Mouse (Mus musculus) cerebellum, adult 2 months (tissue): Measurements from ENCODE around the gene Rpl18. TPM values are rescaled to one million over a fixed set of nuclear protein-coding genes. Genes with fewer than 3 reads are reported as not detected.

Experiments
- DNase-seq, 2 experiments: peaks; one replicate each; pipeline ENCODE4 v3.0.0; 2021
- H3K27ac ChIP-seq: fragments of 200-500 bp; 2 replicates; pipeline ENCODE4 v1.5.1; 2012; ENCODE audit warnings: low read length, control low read depth, inconsistent platforms; ENCODE audit not compliant: insufficient read depth
- H3K27me3 ChIP-seq: fragments of 200-500 bp; 2 replicates; pipeline ENCODE4 v1.6.1; 2012; ENCODE audit warnings: inconsistent platforms, mild to moderate bottlenecking, low read length, moderate library complexity; ENCODE audit not compliant: control insufficient read depth, insufficient read depth
- H3K4me1 ChIP-seq: fragments of 200-500 bp; 2 replicates; pipeline ENCODE4 v1.6.1; 2011; ENCODE audit warnings: low read length; ENCODE audit not compliant: control insufficient read depth, insufficient read depth
- H3K4me3 ChIP-seq: fragments of 200-500 bp; replicated peaks from 2 replicates; pipeline ENCODE3; 2011; ENCODE audit warnings: mild to moderate bottlenecking, low read depth, low read length, control low read depth; ENCODE audit not compliant: insufficient read depth
- CTCF ChIP-seq: fragments of 200-500 bp; IDR thresholded peaks from 2 replicates; pipeline ENCODE4 v1.5.1; 2011; ENCODE audit warnings: low read depth, mild to moderate bottlenecking, control low read depth, low read length, moderate library complexity, borderline replicate concordance; ENCODE audit not compliant: insufficient read depth
- POLR2A ChIP-seq: fragments of 200-500 bp; IDR thresholded peaks from 2 replicates; pipeline ENCODE4 v1.6.1; 2011; ENCODE audit warnings: low read length, control low read depth, borderline replicate concordance; ENCODE audit not compliant: insufficient read depth
- WGBS: fragments of 180-500 bp; shearing (Covaris S2); methylation state at CpG from one replicate; pipeline ENCODE4 v1.1.7; 2018; 5-methylcytosine and 5-hydroxymethylcytosine counted together
- polyA plus RNA-seq: library from polyadenylated mRNA; depleted of rRNA; stranded (reverse); fragments of >200 nt; gene quantifications from 2 replicates; pipeline ENCODE4 v1.2.3, GENCODE M21; 2012

Gene Rpl18
- polyA plus RNA-seq, 1 experiment = 359 TPM

DNA sequence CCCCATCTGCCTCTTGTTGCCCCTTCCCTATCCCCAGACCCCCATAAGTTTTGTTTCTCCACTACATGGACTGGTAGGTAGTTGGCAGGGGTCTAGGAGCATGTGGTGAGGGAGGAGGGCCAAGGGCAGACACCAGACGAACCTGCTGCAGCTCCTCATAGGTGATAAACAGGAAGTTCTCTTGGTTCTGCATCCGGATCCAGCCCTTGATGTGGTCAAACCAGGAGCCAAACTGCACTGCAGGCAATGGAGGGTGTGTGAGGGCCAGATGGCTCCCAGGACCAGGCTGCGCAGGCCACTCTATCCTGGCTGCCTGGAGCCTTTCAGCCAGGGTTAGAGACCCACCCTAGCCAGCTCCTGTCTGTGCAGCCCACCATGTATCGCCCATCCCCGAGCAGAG lies 18.2 kb downstream of the Rpl18 start:
- no peaks in the 10 kb centered on the region for H3K27me3 ChIP-seq
- 61% methylated on average over 5 of the region's 5 CpGs for WGBS
- TF ChIP-seq CTCF = no peak
- no peak for TF ChIP-seq POLR2A
- no peak overlapping the region for H3K4me3 ChIP-seq
- H3K4me1 ChIP-seq = no peaks in the 10 kb centered on the region
- no peak overlapping the region for H3K27ac ChIP-seq
- no peak for DNase-seq

- no peaks in the 10 kb centered on the region for H3K4me1 ChIP-seq
- 6% methylated on average over 9 of the region's 9 CpGs for WGBS
- no peaks in the 10 kb centered on the region for H3K27me3 ChIP-seq
- TF ChIP-seq CTCF (peak; percentile 79), POLR2A (no peak)
- peak; percentile 80 to 82 for DNase-seq
- no peak overlapping the region for H3K27ac ChIP-seq
- no peak overlapping the region for H3K4me3 ChIP-seq
Observed at GRCm38 (mm10) chr7:45739162-45739763, 24.0 kb downstream of the Rpl18 start.

GRCm38 (mm10) chr7:45739820-45740219 lies 24.6 kb downstream of the Rpl18 start:
- DNase-seq = no peak
- no peak for TF ChIP-seq POLR2A
- TF ChIP-seq CTCF = no peak
- Histone ChIP-seq H3K27me3 (no peaks in the 10 kb centered on the region), H3K4me1 (no peaks in the 10 kb centered on the region), H3K27ac (no peak overlapping the region), H3K4me3 (no peak overlapping the region)
- WGBS = 63% methylated on average over 10 of the region's 10 CpGs

GRCm38 (mm10) chr7:45741308-45741707 lies 26.1 kb downstream of the Rpl18 start:
- H3K4me3 ChIP-seq = no peak overlapping the region
- no peaks in the 10 kb centered on the region for H3K27me3 ChIP-seq
- H3K27ac ChIP-seq = no peak overlapping the region
- WGBS = 90% methylated on average over 12 of the region's 12 CpGs
- TF ChIP-seq POLR2A (no peak), CTCF (no peak)
- H3K4me1 ChIP-seq = no peaks in the 10 kb centered on the region
- no peak for DNase-seq

DNA sequence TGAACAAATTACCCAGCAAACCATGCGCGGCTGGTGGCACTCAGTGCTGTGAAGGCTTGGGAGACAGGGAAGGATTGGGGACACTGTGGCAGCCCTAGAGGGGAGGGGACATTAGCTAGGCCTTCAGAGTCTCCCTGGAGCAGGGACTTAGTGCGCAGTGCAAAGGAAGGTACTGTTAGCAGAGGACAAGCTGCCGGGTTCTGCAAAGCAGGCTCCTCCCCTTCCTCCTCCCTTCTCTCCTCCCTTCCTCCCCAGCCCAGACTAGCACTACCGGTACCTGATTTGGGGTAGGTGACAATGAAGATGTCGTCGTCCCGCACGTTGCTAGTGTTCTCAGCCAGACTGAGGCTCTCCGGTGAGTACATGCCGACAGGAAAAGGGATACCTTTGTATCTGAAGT lies 26.5 kb downstream of the Rpl18 start:
- TF ChIP-seq CTCF = no peak
- no peak for TF ChIP-seq POLR2A
- peak in 1 of 2 experiments; percentile 38 for DNase-seq
- Histone ChIP-seq H3K4me1 (no peaks in the 10 kb centered on the region), H3K4me3 (peak overlapping the region; percentile 63), H3K27me3 (no peaks in the 10 kb centered on the region), H3K27ac (peak overlapping the region; percentile 32; the same call in 1 of the 2 replicates)
- WGBS = 44% methylated on average over 11 of the region's 11 CpGs

- H3K4me1 ChIP-seq = no peaks in the 10 kb centered on the region
- H3K27ac ChIP-seq = peak overlapping the region; percentile 32; the same call in 1 of the 2 replicates
- H3K27me3 ChIP-seq = no peaks in the 10 kb centered on the region
- H3K4me3 ChIP-seq = peak overlapping the region; percentile 63
- DNase-seq = peak; percentile 51 to 66
- 14% methylated on average over 19 of the region's 19 CpGs for WGBS
- TF ChIP-seq POLR2A (no peak), CTCF (peak; percentile 24; the same call in 1 of the 2 replicates)
Observed at GRCm38 (mm10) chr7:45742338-45742737, 27.1 kb downstream of the Rpl18 start.

DNA sequence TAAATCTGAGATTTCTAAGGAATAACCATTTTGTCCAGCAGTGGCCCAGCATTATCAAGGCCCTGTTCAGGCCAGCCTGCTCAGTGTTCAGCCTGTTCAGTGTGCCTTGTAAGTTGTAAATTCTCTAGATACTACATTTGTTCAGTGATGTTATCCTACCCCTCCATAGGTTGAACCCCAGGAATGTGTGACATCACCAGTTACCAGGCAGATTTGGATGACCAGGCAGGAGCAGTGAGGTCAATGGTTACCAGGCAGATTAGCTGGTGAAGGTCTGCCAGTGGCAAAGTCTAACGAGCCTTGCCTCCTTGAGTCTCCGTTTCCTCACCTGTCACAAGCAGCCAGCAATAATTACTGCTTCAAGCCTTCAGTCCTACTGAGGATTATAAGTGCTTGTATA lies 29.1 kb downstream of the Rpl18 start:
- Histone ChIP-seq H3K4me1 (no peaks in the 10 kb centered on the region), H3K27ac (no peak overlapping the region), H3K4me3 (no peak overlapping the region), H3K27me3 (no peaks in the 10 kb centered on the region)
- WGBS = 40% methylated on average over 2 of the region's 2 CpGs
- TF ChIP-seq POLR2A = no peak
- DNase-seq = peak; percentile 54 to 69

GRCm38 (mm10) chr7:45746518-45746917 lies 31.3 kb downstream of the Rpl18 start:
- no peak overlapping the region for H3K4me3 ChIP-seq
- H3K27ac ChIP-seq = no peak overlapping the region
- no peak for DNase-seq
- no peaks in the 10 kb centered on the region for H3K4me1 ChIP-seq
- 70% methylated on average over 6 of the region's 6 CpGs for whole genome bisulfite sequencing
- no peaks in the 10 kb centered on the region for H3K27me3 ChIP-seq
- TF ChIP-seq POLR2A (no peak), CTCF (peak; percentile 33; the same call in 1 of the 2 replicates)

DNA sequence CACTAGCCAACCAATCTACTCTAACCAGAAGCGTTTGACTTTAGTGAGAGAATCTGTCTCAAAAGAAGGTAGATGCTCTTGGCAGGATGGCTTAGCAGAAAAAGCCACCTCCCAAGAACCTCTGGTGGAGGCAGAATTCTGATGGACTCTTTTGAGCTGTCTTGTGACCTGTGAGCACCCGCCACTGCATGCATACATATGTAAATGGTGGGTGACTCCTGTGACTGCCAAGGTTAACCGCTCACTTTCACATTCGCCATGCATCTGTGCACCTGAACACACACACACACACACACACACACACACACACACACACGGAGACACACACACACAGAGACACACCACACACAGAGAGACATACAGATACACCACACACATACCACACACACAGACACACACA lies 32.2 kb downstream of the Rpl18 start:
- no peak for TF ChIP-seq CTCF
- TF ChIP-seq POLR2A = no peak

More for the DNA sequence above, 32.2 kb downstream of the Rpl18 start:
- no peaks in the 10 kb centered on the region for H3K27me3 ChIP-seq
- H3K4me3 ChIP-seq = no peak overlapping the region
- H3K4me1 ChIP-seq = no peaks in the 10 kb centered on the region
- H3K27ac ChIP-seq = no peak overlapping the region
- DNase-seq = no peak
- WGBS = 83% methylated on average over 5 of the region's 5 CpGs
